In the genomic region with DNA sequence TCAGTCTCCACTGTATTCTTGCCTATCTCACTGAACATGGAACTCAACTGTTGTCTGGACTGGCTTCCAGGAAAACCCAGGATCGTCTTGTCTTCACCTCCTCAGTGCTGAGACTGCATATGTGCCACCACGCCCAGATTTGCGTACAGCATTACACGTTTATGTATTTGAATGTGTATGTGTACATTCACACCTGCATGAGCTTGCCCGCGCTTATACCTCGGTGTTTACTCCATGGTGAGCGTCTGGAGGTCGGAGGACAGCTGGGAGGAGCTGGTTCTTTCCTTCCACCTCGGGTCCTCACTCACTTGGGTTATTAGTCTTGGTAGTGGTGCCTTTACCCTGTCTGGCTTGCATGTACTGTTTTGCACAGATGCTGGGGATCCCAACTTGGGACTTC, we compare ENCODE assay signal across 14 mouse cellular contexts.
"Had no signal": no experiment of that assay in that cellular context is flagged by ENCODE, and none has a peak within 500 bp of the region (broad histone marks: within the 10 kb centered on the region; RNA-seq: fewer than 3 reads in every experiment).

No protein-coding gene starts in this region.

- H3K9ac ChIP-seq: forebrain, postnatal 0 days; heart, embryonic 12.5 days; hindbrain, embryonic 13.5 days; hindbrain, embryonic 15.5 days; limb, embryonic 12.5 days had no signal

- H3K9me3 ChIP-seq: heart, embryonic 12.5 days; hindbrain, embryonic 13.5 days; hindbrain, embryonic 15.5 days; limb, embryonic 10.5 days; limb, embryonic 12.5 days had no signal

- ATAC-seq: forebrain, postnatal 0 days had no signal

- H3K4me2 ChIP-seq: heart, embryonic 12.5 days; hindbrain, embryonic 13.5 days; hindbrain, embryonic 15.5 days; limb, embryonic 12.5 days; liver, embryonic 11.5 days had no signal

- H3K4me1 ChIP-seq: limb, embryonic 10.5 days had no signal

- DNase-seq: forebrain, postnatal 0 days; gastrocnemius, postnatal 14 days; gastrocnemius, postnatal 36 days; heart, adult 2 months; heart, postnatal 36 days had no signal

- H3K27ac ChIP-seq: heart, adult 2 months; hindbrain, embryonic 13.5 days; hindbrain, embryonic 15.5 days; hindbrain, postnatal 0 days; layer of hippocampus, adult 2 months; left cerebral cortex, adult 2 months; limb, embryonic 10.5 days; limb, embryonic 12.5 days had no signal

- H3K4me3 ChIP-seq: heart, adult 2 months; heart, embryonic 12.5 days; hindbrain, embryonic 13.5 days; hindbrain, embryonic 15.5 days; layer of hippocampus, adult 2 months; left cerebral cortex, adult 2 months; limb, embryonic 10.5 days; limb, embryonic 12.5 days had no signal

- H3K36me3 ChIP-seq: heart, embryonic 12.5 days; hindbrain, embryonic 15.5 days had no signal

- H3K27me3 ChIP-seq: heart, embryonic 12.5 days; hindbrain, embryonic 13.5 days; hindbrain, embryonic 15.5 days; limb, embryonic 12.5 days had no signal
